Mouse (Mus musculus): ENCODE data around the gene Dact2.

DNA sequence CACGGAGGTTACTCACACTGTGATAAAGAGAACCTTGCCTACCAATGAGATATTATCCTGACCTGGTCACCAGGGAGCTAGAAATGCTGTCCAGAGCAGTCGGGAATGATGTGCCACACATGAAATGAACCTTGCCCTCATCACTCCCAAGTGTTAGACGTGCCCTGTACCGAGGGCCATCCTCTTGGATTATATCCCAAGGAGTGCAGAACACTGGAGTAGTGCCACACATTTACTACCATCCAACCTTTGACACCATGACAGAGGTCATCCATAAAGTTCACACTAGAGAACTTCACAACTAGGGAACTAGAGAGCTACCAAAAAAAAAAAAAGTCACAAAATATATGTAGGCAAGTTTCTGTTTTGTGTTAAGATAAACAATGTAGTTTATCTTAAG is 24.3 kb upstream of the Dact2 start:
- no peak for TF ChIP-seq CTCF (IDR thresholded peaks at IDR 0.05)
- no peak for TF ChIP-seq EP300 (IDR thresholded peaks at IDR 0.05)

Data from lung, postnatal 0 days (tissue).